Mouse (Mus musculus): ENCODE measurements at regions not wholly inside any gene's neighbourhood (a gene's known extent, or its start where the extent isn't known, plus 50 kb on each side); places are given as distances from the start of the nearest gene placed in this dataset.

GRCm38 (mm10) chr5:133650246-133650645, 449.3 kb upstream of the Castor2 start:
- no peaks in the 10 kb centered on the region for H3K36me3 ChIP-seq (ENCODE audit: control insufficient read depth, insufficient read depth, low read length)
- H3K9me3 ChIP-seq (ENCODE audit: control insufficient read depth, low read length): 0 out of 2 replicates have a peak, but pooled peaks cover 2% of the 10 kb centered on the region
- no peak for ATAC-seq (ENCODE audit: insufficient number of reproducible peaks, insufficient read depth, low FRiP score, low read depth)
- no peaks in the 10 kb centered on the region for H3K27me3 ChIP-seq (ENCODE audit: control insufficient read depth, insufficient read depth, low read length)
- H3K4me3 ChIP-seq (ENCODE audit: control insufficient read depth in 1 of 2, insufficient read depth in 1 of 2, low read depth in 1 of 2, low read length in 2 of 2): no peak overlapping the region
- no peak overlapping the region for H3K9ac ChIP-seq (ENCODE audit: low read length)
- 76% methylated on average over 3 of the region's 3 CpGs for WGBS
- H3K4me2 ChIP-seq (ENCODE audit: low read length): no peak overlapping the region
- H3K4me1 ChIP-seq (ENCODE audit: control insufficient read depth in 2 of 2, insufficient read depth in 2 of 2, low read length in 2 of 2): no peaks in the 10 kb centered on the region
- no peak overlapping the region for H3K27ac ChIP-seq (replicated peaks in 1 of 2; ENCODE audit: control insufficient read depth in 1 of 2, insufficient read depth in 1 of 2, low read depth in 2 of 2, low read length in 2 of 2)

- WGBS: 83% methylated on average over 3 of the region's 3 CpGs
- no peak for ATAC-seq (ENCODE audit: insufficient number of reproducible peaks, insufficient read depth, low FRiP score, low read depth)
Observed at GRCm38 (mm10) chr5:133645696-133646195, 453.8 kb upstream of the Castor2 start.

DNA sequence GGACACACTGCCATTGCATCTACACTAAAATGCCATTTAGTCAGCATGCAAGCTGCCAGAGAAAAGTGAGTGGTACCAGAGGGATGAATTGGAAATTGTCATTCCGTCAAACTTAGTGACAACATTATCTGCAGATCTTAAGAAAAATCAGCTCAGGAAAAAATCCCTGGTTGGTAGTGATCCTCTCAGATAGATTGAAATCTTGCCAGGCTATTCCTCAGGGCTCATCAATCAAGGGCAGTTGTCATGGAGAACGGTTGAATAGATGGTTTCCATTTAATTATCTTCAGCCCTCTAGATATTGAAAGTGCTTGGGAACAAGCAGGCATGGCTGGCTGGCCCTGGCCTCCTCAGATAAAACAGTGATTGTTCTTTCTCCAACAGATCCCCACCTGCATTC, 456.2 kb upstream of the Castor2 start:
- 70% methylated on average over 2 of the region's 2 CpGs for WGBS
- no peak for ATAC-seq (ENCODE audit: insufficient number of reproducible peaks, insufficient read depth, low FRiP score, low read depth)
- no peak overlapping the region for H3K27ac ChIP-seq (replicated peaks in 1 of 2; ENCODE audit: control insufficient read depth in 1 of 2, insufficient read depth in 1 of 2, low read depth in 2 of 2, low read length in 2 of 2)
- no peak overlapping the region for H3K4me2 ChIP-seq (ENCODE audit: low read length)
- no peaks in the 10 kb centered on the region for H3K4me1 ChIP-seq (ENCODE audit: control insufficient read depth in 2 of 2, insufficient read depth in 2 of 2, low read length in 2 of 2)
- H3K27me3 ChIP-seq (ENCODE audit: control insufficient read depth, insufficient read depth, low read length): no peaks in the 10 kb centered on the region
- no peak overlapping the region for H3K4me3 ChIP-seq (ENCODE audit: control insufficient read depth in 1 of 2, insufficient read depth in 1 of 2, low read depth in 1 of 2, low read length in 2 of 2)
- no peaks in the 10 kb centered on the region for H3K36me3 ChIP-seq (ENCODE audit: control insufficient read depth, insufficient read depth, low read length)
- H3K9ac ChIP-seq (ENCODE audit: low read length): no peak overlapping the region
- 0 out of 2 replicates have a peak, but pooled peaks cover 2% of the 10 kb centered on the region for H3K9me3 ChIP-seq (ENCODE audit: control insufficient read depth, low read length)

More at GRCm38 (mm10) chr5:133645696-133646195, 453.8 kb upstream of the Castor2 start:
- H3K4me1 ChIP-seq (ENCODE audit: control insufficient read depth in 2 of 2, insufficient read depth in 2 of 2, low read length in 2 of 2): no peaks in the 10 kb centered on the region
- 0 out of 2 replicates have a peak, but pooled peaks cover 2% of the 10 kb centered on the region for H3K9me3 ChIP-seq (ENCODE audit: control insufficient read depth, low read length)
- no peak overlapping the region for H3K27ac ChIP-seq (replicated peaks in 1 of 2; ENCODE audit: control insufficient read depth in 1 of 2, insufficient read depth in 1 of 2, low read depth in 2 of 2, low read length in 2 of 2)
- no peak overlapping the region for H3K4me3 ChIP-seq (ENCODE audit: control insufficient read depth in 1 of 2, insufficient read depth in 1 of 2, low read depth in 1 of 2, low read length in 2 of 2)
- H3K9ac ChIP-seq (ENCODE audit: low read length): no peak overlapping the region
- no peaks in the 10 kb centered on the region for H3K36me3 ChIP-seq (ENCODE audit: control insufficient read depth, insufficient read depth, low read length)
- no peaks in the 10 kb centered on the region for H3K27me3 ChIP-seq (ENCODE audit: control insufficient read depth, insufficient read depth, low read length)
- no peak overlapping the region for H3K4me2 ChIP-seq (ENCODE audit: low read length)

GRCm38 (mm10) chr5:133634481-133634880, 465.0 kb upstream of the Castor2 start:
- no peak overlapping the region for H3K4me3 ChIP-seq (ENCODE audit: control insufficient read depth in 1 of 2, insufficient read depth in 1 of 2, low read depth in 1 of 2, low read length in 2 of 2)
- no peak overlapping the region for H3K27ac ChIP-seq (replicated peaks in 1 of 2; ENCODE audit: control insufficient read depth in 1 of 2, insufficient read depth in 1 of 2, low read depth in 2 of 2, low read length in 2 of 2)
- H3K9ac ChIP-seq (ENCODE audit: low read length): no peak overlapping the region
- H3K9me3 ChIP-seq (ENCODE audit: control insufficient read depth, low read length): no peaks in the 10 kb centered on the region
- ATAC-seq (ENCODE audit: insufficient number of reproducible peaks, insufficient read depth, low FRiP score, low read depth): no peak
- no peaks in the 10 kb centered on the region for H3K27me3 ChIP-seq (ENCODE audit: control insufficient read depth, insufficient read depth, low read length)
- WGBS: 51% methylated on average over 5 of the region's 5 CpGs
- no peaks in the 10 kb centered on the region for H3K4me1 ChIP-seq (ENCODE audit: control insufficient read depth in 2 of 2, insufficient read depth in 2 of 2, low read length in 2 of 2)
- no peaks in the 10 kb centered on the region for H3K36me3 ChIP-seq (ENCODE audit: control insufficient read depth, insufficient read depth, low read length)
- no peak overlapping the region for H3K4me2 ChIP-seq (ENCODE audit: low read length)

DNA sequence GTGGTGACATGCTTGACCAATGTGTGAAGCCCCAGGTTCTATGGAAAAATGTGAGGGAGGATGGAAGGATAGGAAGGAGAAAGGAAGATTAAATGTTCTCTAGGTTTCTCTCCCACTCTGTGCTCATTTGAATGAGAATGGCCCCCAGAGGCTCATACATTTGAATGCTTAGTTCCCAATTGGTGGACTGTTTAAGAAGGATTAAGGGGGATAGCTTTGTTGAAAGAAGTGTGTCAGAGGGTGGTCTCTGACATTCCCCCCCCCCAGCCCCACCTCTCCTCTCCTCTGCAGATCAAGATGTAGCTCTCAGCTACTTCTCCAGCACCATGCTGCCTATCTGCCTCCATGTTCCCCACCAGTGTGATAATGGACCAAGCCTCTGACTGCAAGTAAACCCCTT, 467.7 kb upstream of the Castor2 start:
- Histone ChIP-seq H3K4me3 (ENCODE audit: control insufficient read depth in 1 of 2, insufficient read depth in 1 of 2, low read depth in 1 of 2, low read length in 2 of 2) (no peak overlapping the region), H3K9ac (ENCODE audit: low read length) (no peak overlapping the region), H3K27ac (replicated peaks in 1 of 2; ENCODE audit: control insufficient read depth in 1 of 2, insufficient read depth in 1 of 2, low read depth in 2 of 2, low read length in 2 of 2) (no peak overlapping the region), H3K4me2 (ENCODE audit: low read length) (no peak overlapping the region), H3K27me3 (ENCODE audit: control insufficient read depth, insufficient read depth, low read length) (no peaks in the 10 kb centered on the region), H3K9me3 (ENCODE audit: control insufficient read depth, low read length) (no peaks in the 10 kb centered on the region), H3K4me1 (ENCODE audit: control insufficient read depth in 2 of 2, insufficient read depth in 2 of 2, low read length in 2 of 2) (no peaks in the 10 kb centered on the region), H3K36me3 (ENCODE audit: control insufficient read depth, insufficient read depth, low read length) (no peaks in the 10 kb centered on the region)
- ATAC-seq (ENCODE audit: insufficient number of reproducible peaks, insufficient read depth, low FRiP score, low read depth): no peak

DNA sequence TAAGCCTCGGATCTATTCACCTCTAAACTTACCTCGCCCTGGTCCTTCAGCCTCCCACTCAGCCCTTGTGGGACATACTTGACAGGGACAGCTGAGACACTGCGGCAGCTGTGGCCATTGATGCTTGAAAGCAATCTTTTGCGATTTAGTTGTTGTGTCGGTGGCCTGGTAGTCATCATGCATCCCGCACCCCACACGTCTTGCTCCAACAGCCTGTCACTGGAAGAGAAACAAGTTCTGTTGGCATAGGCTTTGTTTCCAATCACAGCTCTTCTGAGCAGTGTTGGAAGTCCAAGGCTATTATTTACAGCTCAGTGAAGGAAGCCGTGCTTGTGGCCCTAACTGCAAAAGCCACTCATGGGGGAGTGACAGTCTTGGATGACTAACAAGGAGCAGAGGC, 480.2 kb upstream of the Castor2 start:
- H3K4me2 ChIP-seq (ENCODE audit: low read length): no peak overlapping the region
- no peak for ATAC-seq (ENCODE audit: insufficient number of reproducible peaks, insufficient read depth, low FRiP score, low read depth)
- 68% methylated on average over 8 of the region's 8 CpGs for WGBS
- no peaks in the 10 kb centered on the region for H3K36me3 ChIP-seq (ENCODE audit: control insufficient read depth, insufficient read depth, low read length)
- no peak overlapping the region for H3K9ac ChIP-seq (ENCODE audit: low read length)
- H3K9me3 ChIP-seq (ENCODE audit: control insufficient read depth, low read length): no peaks in the 10 kb centered on the region
- no peak overlapping the region for H3K4me3 ChIP-seq (ENCODE audit: control insufficient read depth in 1 of 2, insufficient read depth in 1 of 2, low read depth in 1 of 2, low read length in 2 of 2)
- no peaks in the 10 kb centered on the region for H3K27me3 ChIP-seq (ENCODE audit: control insufficient read depth, insufficient read depth, low read length)
- no peaks in the 10 kb centered on the region for H3K4me1 ChIP-seq (ENCODE audit: control insufficient read depth in 2 of 2, insufficient read depth in 2 of 2, low read length in 2 of 2)
- H3K27ac ChIP-seq (replicated peaks in 1 of 2; ENCODE audit: control insufficient read depth in 1 of 2, insufficient read depth in 1 of 2, low read depth in 2 of 2, low read length in 2 of 2): no peak overlapping the region

DNA sequence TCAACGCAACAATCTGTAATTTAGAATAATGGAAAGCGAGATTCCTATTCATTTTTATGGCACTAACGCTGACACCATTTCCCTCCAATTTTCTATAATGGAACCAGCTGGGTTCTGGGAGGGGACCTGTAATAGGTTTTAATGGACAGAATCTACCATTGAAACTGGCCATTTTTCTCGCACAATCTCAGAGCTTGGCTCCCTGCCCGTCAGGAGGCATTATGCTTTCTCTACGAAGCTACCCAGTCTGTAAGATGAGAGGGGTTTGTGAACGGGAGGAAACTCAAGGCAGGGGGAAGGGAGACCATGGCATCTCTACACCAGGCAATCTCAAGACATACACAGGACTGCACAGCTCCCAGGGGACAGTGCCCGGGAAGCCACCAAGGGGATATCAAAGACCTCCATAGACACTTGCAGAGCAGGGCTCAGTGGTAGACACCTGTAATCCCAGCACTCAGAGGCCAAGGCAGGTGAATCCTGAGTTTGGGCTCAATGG, 498.2 kb upstream of the Castor2 start:
- Histone ChIP-seq H3K4me1 (ENCODE audit: control insufficient read depth in 2 of 2, insufficient read depth in 2 of 2, low read length in 2 of 2) (no peaks in the 10 kb centered on the region), H3K27ac (replicated peaks in 1 of 2; ENCODE audit: control insufficient read depth in 1 of 2, insufficient read depth in 1 of 2, low read depth in 2 of 2, low read length in 2 of 2) (no peak overlapping the region), H3K4me2 (ENCODE audit: low read length) (no peak overlapping the region), H3K27me3 (ENCODE audit: control insufficient read depth, insufficient read depth, low read length) (no peaks in the 10 kb centered on the region), H3K9ac (ENCODE audit: low read length) (no peak overlapping the region), H3K4me3 (ENCODE audit: control insufficient read depth in 1 of 2, insufficient read depth in 1 of 2, low read depth in 1 of 2, low read length in 2 of 2) (no peak overlapping the region), H3K36me3 (ENCODE audit: control insufficient read depth, insufficient read depth, low read length) (no peaks in the 10 kb centered on the region), H3K9me3 (ENCODE audit: control insufficient read depth, low read length) (0 out of 2 replicates have a peak, but pooled peaks cover 3% of the 10 kb centered on the region)
- WGBS: 70% methylated on average over 8 of the region's 8 CpGs
- ATAC-seq (ENCODE audit: insufficient number of reproducible peaks, insufficient read depth, low FRiP score, low read depth): no peak

GRCm38 (mm10) chr5:133600630-133601029, 498.9 kb upstream of the Castor2 start:
- 66% methylated on average over 5 of the region's 5 CpGs for WGBS
- Histone ChIP-seq H3K36me3 (ENCODE audit: control insufficient read depth, insufficient read depth, low read length) (no peaks in the 10 kb centered on the region), H3K4me1 (ENCODE audit: control insufficient read depth in 2 of 2, insufficient read depth in 2 of 2, low read length in 2 of 2) (no peaks in the 10 kb centered on the region), H3K4me3 (ENCODE audit: control insufficient read depth in 1 of 2, insufficient read depth in 1 of 2, low read depth in 1 of 2, low read length in 2 of 2) (no peak overlapping the region), H3K9ac (ENCODE audit: low read length) (no peak overlapping the region), H3K4me2 (ENCODE audit: low read length) (no peak overlapping the region), H3K27me3 (ENCODE audit: control insufficient read depth, insufficient read depth, low read length) (no peaks in the 10 kb centered on the region), H3K9me3 (ENCODE audit: control insufficient read depth, low read length) (0 out of 2 replicates have a peak, but pooled peaks cover 6% of the 10 kb centered on the region), H3K27ac (replicated peaks in 1 of 2; ENCODE audit: control insufficient read depth in 1 of 2, insufficient read depth in 1 of 2, low read depth in 2 of 2, low read length in 2 of 2) (no peak overlapping the region)
- ATAC-seq (ENCODE audit: insufficient number of reproducible peaks, insufficient read depth, low FRiP score, low read depth): no peak
